Mouse (Mus musculus) bone marrow macrophage, adult 2 months (primary cell): ENCODE data around the gene Cdh13. TPM values are rescaled to one million over a fixed set of nuclear protein-coding genes. Genes with fewer than 3 reads are reported as not detected.

Experiments used
- H3K27ac ChIP-seq: 2 replicates; pipeline ENCODE4 v1.5.1; 2012; ENCODE audit warnings: low read depth, low read length; ENCODE audit not compliant: insufficient read depth
- H3K4me1 ChIP-seq: 2 replicates; pipeline ENCODE4 v1.6.1; 2012; ENCODE audit warnings: low read length; ENCODE audit not compliant: control insufficient read depth, insufficient read depth
- H3K4me3 ChIP-seq: 2 replicates; pipeline ENCODE4 v1.5.1; 2012; ENCODE audit warnings: mild to moderate bottlenecking, low read length, moderate library complexity; ENCODE audit not compliant: insufficient read depth
- CTCF ChIP-seq: IDR thresholded peaks from 2 replicates; pipeline ENCODE4 v1.5.1; 2012; ENCODE audit warnings: low read depth, mild to moderate bottlenecking, low read length, moderate library complexity
- POLR2A ChIP-seq: IDR thresholded peaks from 2 replicates; pipeline ENCODE4 v1.6.1; 2012; ENCODE audit warnings: mild to moderate bottlenecking, low read depth, low read length, borderline replicate concordance
- polyA plus RNA-seq: library from polyadenylated mRNA; stranded (reverse); fragments of >200 nt; gene quantifications from 2 replicates; pipeline ENCODE4 v1.2.4, GENCODE M21; 2012; ENCODE audit not compliant: missing spikeins, insufficient read depth, insufficient read length

Cdh13 gene
- polyA plus RNA-seq, 1 experiment, result not detected

GRCm38 (mm10) chr8:118797127-118797526, 513.6 kb downstream of the Cdh13 start:
- Histone ChIP-seq H3K27ac (no peak overlapping the region), H3K4me1 (no peaks in the 10 kb centered on the region), H3K4me3 (no peak overlapping the region)
- TF ChIP-seq CTCF (no peak), POLR2A (no peak)

- Histone ChIP-seq H3K4me3 (no peak overlapping the region), H3K4me1 (no peaks in the 10 kb centered on the region), H3K27ac (no peak overlapping the region)
- no peak for TF ChIP-seq POLR2A
- TF ChIP-seq CTCF, result no peak
Measured at GRCm38 (mm10) chr8:118803168-118803567, 519.6 kb downstream of the Cdh13 start.

- TF ChIP-seq POLR2A, result no peak
- no peak for TF ChIP-seq CTCF
Measured at GRCm38 (mm10) chr8:118809660-118810059, 526.1 kb downstream of the Cdh13 start.

GRCm38 (mm10) chr8:118815055-118815454, 531.5 kb downstream of the Cdh13 start:
- Histone ChIP-seq H3K4me1 (no peaks in the 10 kb centered on the region), H3K4me3 (no peak overlapping the region), H3K27ac (no peak overlapping the region)
- TF ChIP-seq POLR2A (no peak), CTCF (no peak)

More at GRCm38 (mm10) chr8:118809660-118810059, 526.1 kb downstream of the Cdh13 start:
- Histone ChIP-seq H3K27ac (no peak overlapping the region), H3K4me3 (no peak overlapping the region), H3K4me1 (no peaks in the 10 kb centered on the region)

- Histone ChIP-seq H3K4me1 (no peaks in the 10 kb centered on the region), H3K27ac (no peak overlapping the region), H3K4me3 (no peak overlapping the region)
- TF ChIP-seq CTCF (no peak), POLR2A (no peak)
Measured at GRCm38 (mm10) chr8:118826761-118827160, 543.2 kb downstream of the Cdh13 start.

- Histone ChIP-seq H3K27ac (no peak overlapping the region), H3K4me1 (no peaks in the 10 kb centered on the region), H3K4me3 (no peak overlapping the region)
- no peak for TF ChIP-seq CTCF
- no peak for TF ChIP-seq POLR2A
Measured at GRCm38 (mm10) chr8:118827726-118828125, 544.2 kb downstream of the Cdh13 start.

- Histone ChIP-seq H3K27ac (no peak overlapping the region), H3K4me1 (no peaks in the 10 kb centered on the region), H3K4me3 (no peak overlapping the region)
- TF ChIP-seq POLR2A, result no peak
- TF ChIP-seq CTCF, result no peak
Measured at GRCm38 (mm10) chr8:118830291-118830690, 546.8 kb downstream of the Cdh13 start.

GRCm38 (mm10) chr8:118831026-118831425, 547.5 kb downstream of the Cdh13 start:
- Histone ChIP-seq H3K4me1 (no peaks in the 10 kb centered on the region), H3K4me3 (no peak overlapping the region), H3K27ac (no peak overlapping the region)
- no peak for TF ChIP-seq CTCF
- no peak for TF ChIP-seq POLR2A

- H3K4me1 ChIP-seq, result no peaks in the 10 kb centered on the region
- H3K4me3 ChIP-seq, result no peak overlapping the region
- TF ChIP-seq POLR2A (no peak), CTCF (no peak)
- no peak overlapping the region for H3K27ac ChIP-seq
Measured at GRCm38 (mm10) chr8:118838801-118839200, 555.3 kb downstream of the Cdh13 start.

GRCm38 (mm10) chr8:118845690-118846089, 562.2 kb downstream of the Cdh13 start:
- H3K4me3 ChIP-seq, result no peak overlapping the region
- no peaks in the 10 kb centered on the region for H3K4me1 ChIP-seq
- TF ChIP-seq POLR2A, result no peak
- no peak for TF ChIP-seq CTCF
- H3K27ac ChIP-seq, result no peak overlapping the region

- H3K27ac ChIP-seq, result no peak overlapping the region
- TF ChIP-seq POLR2A (no peak), CTCF (no peak)
- H3K4me3 ChIP-seq, result no peak overlapping the region
- H3K4me1 ChIP-seq, result no peaks in the 10 kb centered on the region
Measured at GRCm38 (mm10) chr8:118848021-118848420, 564.5 kb downstream of the Cdh13 start.
